Mouse (Mus musculus): ENCODE data around the gene Rab6a.

Rab6a gene

DNA sequence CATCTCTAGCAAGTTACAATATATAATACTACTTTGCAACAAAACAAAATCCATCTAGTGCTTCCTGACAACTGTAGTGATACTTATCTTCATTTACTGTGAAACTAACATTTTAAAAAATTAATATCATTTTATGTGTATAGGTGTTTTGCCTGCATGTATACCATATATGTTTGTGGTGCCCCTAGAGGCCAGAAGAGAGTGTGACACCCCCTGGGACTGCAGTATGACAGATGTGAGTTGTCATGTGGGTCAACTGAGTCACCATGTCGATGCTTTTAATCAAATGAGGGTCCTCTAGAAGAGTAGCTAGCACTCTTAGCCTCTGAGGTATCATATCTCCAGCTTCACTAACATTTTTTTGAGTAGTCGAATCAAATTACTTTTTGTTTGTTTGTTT is 15.1 kb downstream of the Rab6a start:
- peak; percentile 56 for DNase-seq (ENCODE audit: low read depth, low spot score)

DNA sequence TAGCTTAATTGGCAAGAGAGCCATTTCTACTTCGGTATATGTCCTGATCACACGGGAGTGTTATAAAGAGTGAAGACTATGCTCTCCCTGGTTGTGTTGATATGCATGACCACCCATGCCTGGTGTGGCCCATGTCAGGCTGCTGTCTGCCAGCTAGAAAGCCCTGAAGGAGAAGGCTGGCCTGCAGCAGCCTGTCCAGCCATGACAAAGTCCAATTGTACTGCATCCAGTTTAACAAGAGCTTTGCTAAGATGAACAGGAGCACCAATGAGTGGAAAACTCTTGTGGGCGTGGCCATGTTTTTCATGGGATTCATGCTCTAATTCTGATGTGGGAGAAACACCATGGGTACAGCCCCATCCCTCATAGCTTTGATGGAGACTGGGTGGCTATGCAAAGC is 17.3 kb downstream of the Rab6a start:
- DNase-seq (ENCODE audit: low read depth, low spot score) = no peak

DNA sequence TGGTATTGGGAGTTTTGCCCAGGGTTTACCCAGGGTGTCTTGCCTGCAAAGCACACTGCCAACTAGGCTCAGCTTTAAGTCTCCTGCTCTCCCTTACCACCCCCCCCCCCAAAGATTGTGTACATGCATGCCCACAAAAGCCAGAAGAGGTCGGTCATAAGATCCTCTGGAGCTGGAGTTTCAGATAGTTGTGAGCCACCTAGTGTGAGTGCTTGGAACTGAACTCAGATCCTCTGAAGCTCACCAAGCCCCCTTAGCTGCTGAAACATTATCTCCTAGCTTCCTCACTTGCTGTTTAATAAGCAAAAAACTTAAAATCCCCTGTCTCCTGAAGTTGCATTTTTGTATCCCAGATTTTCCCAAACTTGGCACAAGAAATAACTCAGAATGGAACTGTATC is 30.4 kb downstream of the Rab6a start:
- peak; percentile 57 for DNase-seq (ENCODE audit: low read depth, low spot score)

DNA sequence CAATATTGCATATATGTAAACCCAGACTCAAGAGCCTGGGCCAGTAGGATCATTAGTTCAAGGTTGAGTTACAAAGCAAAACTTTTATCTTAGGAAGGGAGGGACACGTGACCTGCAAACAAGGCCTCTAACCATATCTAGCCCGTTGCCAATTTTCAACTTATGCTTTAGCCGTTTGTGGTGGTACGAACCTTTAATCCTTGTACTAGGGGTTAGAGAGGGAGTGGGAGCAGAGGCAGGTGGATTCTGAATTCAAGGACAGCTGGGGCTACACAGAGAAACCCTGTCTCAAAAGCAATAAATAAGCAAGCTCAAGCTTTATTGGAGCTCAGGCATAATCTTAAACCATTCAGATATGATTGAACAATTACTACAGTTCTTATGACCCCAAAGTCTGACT is 35.2 kb downstream of the Rab6a start:
- DNase-seq (ENCODE audit: low read depth, low spot score) = no peak

DNA sequence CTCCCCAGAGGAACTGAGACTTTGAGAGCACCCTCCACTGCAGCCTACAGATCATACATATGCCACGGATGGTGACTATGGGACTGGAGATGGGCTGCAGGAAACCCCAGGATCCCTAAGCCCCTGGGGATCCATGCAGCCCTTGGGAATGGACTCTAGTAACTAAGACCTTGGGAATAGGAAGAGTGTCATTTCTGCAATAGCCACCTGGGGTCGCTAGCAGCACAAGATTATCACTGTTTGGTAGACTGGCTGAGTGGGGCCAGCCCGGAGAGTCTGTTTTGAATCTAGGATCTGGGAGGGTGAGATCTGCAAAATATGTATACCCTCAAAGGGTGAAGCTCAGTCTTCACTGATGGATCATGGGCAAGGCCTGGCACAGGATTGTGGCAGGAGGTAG is 37.9 kb downstream of the Rab6a start:
- DNase-seq (ENCODE audit: low read depth, low spot score) = peak; percentile 64

DNA sequence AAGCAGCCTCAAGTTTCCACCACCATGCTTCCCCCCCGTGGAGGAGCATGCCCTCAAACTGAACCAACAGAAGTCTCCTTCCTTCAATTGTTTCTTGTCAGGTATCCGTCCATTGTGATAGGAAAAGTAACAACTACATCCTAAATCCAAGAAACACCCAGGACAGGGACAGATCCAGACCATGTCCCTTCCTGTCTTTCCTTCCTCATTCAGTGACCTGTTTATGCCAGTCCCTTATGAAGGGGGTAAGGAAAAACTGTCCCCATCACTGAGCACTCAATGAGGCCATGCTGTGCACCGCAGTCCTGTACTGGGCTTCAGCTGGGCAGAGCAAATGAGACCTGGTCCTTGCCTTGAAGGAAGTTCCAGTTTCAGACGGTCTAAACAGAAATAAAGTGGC is 41.9 kb downstream of the Rab6a start:
- DNase-seq (ENCODE audit: low read depth, low spot score) = no peak

DNA sequence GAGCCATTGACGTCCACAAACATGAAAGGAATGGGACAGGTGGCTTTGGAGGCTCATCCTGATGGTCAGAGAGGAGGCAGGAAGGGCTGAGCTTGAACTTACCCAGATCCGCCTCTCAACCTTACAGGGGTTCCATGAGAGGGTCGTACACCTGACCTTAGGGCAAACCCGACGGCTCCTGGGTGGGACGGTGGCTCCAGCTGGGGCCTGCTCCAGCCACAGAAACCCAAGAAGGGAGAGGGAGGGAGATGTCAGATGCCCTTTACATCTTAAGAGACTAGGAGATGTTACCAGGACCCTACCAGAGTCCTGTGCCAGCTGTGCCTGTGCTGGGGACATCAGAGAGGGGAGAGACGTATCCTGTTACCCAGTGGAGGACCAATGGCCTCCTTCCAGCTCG is 42.6 kb downstream of the Rab6a start:
- no peak for DNase-seq (ENCODE audit: low read depth, low spot score)

DNA sequence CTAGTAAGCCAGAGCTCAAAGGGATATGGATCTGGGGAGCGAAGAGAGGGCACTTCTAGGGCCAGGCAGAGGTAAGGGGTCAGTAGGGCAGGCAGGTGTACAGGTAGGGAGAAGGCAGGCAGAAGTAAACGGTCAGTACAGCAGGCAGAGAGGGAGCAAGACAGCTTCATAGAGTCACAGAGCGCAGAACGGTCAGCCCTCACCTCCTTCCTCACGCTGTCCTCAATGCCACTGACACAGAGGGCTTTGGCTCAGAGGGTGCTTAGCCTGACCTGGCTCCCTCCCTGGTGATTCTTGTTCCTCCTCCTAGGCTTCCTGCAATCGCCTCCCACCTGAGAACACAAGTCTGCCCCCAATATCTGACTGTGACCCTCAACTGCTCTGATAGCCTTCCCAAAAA is 43.2 kb downstream of the Rab6a start:
- DNase-seq (ENCODE audit: low read depth, low spot score) = no peak

DNA sequence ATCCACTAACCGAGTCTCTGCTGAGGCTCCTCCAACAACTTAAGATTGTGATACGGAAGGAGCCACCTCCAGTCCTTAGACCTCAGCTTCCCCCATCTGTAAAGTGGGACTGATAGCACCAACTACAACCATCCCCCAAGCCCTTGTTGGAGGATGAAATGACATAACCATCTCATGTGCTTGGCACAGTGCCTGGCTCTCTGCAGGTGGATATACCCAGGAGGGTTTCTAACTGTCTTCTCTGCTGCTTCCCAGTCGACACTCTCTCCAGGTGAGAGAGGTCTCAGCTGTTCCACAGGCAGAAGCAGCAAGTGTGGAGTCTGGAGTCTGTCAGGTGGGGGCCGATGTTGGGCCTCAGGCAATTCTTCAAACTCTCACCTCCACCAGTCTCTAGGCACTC is 43.8 kb downstream of the Rab6a start:
- no peak for DNase-seq (ENCODE audit: low read depth, low spot score)

DNA sequence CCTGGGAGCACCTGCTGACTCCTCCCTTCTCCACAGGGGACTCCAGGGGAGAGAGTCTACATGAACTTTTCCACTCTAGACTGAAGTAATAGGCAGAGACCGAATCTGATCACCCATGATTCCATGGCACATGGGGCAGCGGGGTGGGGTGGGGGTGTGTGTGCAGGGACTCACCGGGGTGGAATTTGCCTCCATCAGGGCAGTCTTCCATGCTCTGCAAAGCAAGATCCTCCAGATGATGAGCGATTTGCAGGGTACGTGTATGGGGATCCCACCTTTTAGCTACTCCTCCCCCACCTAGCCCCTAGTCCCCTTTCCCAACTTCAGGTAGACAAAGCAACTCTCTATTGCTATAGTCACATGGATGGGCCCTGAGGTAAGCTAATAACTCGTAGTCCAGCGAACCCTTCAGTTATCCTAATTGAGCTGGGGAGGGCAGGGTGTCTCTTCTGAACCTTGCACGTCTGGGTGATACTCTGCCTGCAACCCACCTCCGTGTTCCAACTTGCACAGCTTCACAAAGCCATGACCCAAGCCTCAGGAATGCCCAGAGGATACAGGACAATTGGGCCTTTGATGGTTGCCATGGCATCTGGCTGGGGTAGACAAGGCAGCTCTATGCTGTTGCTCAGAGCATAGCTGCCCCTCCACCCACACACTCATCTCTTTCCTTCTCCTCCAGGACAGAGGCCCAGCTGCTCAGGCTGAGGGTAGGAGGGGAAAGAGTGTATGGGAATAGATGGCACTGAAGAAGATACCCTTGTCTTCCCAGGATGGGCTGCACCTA is 46.5 kb downstream of the Rab6a start:
- peak; percentile 66 for DNase-seq (ENCODE audit: low read depth, low spot score)

DNA sequence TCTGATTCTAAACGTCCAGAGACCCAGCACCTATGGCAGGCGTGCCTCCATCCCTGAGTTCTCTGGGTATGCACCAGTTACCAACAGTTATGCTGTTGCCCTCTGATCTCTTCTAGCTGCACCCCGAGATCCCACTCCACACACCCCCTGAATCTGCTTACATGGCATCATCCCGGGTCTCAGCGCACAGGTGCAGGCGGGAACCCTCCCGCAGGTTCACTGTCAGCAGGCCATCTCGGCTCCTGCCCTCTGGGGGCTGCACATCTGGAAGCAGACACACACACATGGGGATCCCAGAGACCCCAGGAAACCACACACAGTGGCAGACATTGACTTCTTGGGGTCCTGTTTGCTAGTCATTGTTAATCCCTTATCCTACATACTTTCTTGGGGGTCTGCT is 47.2 kb downstream of the Rab6a start:
- DNase-seq (ENCODE audit: low read depth, low spot score) = no peak

DNA sequence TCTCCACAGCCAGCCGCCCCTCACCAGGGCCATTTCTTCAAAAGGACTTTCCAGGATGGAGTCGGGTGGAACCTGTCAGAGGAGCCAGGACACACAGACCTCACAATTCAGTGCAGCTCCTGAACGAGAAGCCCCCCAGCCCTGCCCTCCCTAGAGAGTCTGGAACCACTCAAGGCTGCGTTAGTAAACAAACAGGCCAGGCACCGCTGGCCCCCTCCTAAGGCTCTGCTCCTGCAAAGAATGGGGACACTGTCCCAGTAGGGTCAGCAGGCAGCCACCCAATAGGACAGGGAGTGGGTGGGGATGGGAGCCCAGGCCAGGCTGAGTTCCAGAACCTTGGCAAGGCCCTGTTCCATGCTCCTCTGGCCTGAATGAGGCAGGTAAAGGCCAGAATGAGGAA is 49.5 kb downstream of the Rab6a start:
- no peak for DNase-seq (ENCODE audit: low read depth, low spot score)

DNA sequence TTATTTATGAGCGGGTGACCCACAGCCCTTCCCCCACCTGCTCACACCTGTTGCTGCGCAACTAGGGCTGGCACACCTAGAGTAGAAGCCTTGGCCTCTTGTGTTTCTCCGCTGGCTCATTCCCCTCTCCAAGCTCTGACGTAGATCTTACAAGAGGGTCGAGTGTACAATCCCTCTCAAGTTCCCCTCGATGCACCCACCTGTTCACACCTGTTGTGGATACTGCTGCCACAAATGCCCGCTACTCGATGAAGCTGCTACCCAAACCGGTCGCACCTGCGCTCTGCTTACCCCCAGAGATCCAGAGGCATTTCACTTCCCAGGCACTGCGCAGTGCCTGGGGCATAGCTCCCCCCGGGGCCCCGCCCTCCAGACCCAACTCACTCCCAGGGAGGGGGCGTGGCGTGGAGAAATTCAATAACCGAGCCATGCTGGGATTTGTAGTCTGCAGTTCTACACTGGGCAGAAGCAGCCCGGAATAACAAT is 50.9 kb downstream of the Rab6a start:
- no peak for DNase-seq (ENCODE audit: low read depth, low spot score)

DNA sequence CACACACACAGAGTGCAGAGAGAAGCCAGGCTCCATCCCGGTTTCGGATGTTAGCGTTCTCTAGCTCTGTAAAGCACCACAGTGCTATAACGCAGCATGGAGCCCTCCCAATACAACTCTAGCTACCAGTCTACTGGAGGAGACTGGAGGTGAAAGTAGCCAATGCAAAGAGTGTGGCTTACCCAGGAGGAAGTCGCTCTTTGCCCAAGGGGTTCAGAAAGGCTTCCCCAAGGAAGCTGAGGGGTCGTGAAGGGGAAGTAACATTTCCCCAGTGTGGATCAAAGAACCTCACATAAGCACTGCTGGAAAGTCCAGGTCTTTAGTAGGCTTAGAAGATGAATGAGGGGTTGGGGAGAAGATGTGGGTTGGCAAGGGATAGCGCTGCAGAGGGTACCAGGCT is 54.1 kb downstream of the Rab6a start:
- DNase-seq (ENCODE audit: low read depth, low spot score) = no peak

DNA sequence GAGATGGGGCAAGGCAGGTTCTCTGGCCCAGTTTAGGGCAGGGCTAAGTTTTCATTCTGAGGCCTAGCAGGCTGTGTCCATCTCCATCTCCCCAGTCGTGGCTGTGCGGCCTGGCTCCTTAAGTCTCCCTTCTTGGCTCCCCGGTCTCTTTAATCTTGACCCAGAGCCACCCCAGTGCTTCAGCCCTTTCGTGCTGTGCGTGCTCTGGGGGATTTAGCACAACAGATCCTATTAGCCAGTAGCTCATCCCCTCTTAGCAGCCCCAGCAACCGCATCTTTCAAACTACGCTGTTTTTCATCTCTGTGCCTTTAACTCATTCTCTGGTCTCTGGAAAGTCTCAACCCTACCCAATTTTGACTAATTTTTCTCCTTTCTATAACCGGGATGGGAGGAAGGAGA is 55.0 kb downstream of the Rab6a start, which contains the start of gene Plekhb1:
TSS of gene Plekhb1 (minus strand) at position 184 of the 400 bp plus-strand sequence.
- DNase-seq (ENCODE audit: low read depth, low spot score) = no peak

DNA sequence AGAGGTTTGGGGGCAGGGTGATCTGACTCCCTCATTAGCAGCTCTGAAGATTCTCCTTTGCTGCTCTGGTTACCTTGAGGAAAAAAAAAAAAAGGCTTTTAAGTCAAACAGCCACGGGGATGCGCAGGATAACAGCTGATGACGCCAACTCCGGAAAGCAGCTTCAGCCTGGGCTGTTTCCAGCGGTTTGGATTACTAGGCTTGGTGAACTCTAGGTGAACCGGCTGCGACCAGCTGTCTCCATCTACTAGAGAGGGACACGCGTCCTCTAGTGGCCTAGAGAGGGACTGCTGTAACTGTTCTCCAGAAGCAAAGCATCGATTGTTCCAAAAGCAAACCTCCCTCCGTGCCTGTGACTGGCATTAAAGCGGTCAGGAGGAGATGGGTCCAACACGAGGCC is 56.0 kb downstream of the Rab6a start:
- peak; percentile 97 for DNase-seq (ENCODE audit: low read depth, low spot score)

DNA sequence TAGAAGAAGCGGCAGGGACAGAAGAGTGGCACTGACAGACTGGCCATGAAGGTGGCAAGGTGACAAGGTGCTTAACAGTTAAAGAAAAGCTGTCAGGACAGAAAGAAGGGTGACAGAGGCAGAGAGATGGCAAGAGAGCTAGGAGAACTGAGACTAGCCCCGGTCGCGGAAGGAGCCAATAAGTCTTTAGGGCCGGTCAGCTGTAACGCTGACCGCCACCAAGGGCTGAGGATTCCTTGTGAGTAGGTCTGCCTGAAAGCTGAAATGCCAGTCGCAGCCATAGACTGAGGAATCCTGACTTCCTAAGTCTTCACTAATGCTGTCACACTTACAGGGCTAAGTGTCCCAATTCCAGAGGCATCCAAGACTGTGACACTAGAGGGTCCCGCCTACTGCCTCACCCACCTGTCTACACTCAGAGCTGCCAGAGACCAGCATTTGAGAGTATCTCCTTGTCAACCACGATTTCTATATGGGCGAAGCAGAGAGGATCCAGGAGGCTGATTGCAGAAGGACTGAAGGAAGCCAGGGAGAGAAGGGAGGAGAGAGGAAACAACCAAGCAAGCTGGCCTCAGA is 56.6 kb downstream of the Rab6a start:
- no peak for DNase-seq (ENCODE audit: low read depth, low spot score)

DNA sequence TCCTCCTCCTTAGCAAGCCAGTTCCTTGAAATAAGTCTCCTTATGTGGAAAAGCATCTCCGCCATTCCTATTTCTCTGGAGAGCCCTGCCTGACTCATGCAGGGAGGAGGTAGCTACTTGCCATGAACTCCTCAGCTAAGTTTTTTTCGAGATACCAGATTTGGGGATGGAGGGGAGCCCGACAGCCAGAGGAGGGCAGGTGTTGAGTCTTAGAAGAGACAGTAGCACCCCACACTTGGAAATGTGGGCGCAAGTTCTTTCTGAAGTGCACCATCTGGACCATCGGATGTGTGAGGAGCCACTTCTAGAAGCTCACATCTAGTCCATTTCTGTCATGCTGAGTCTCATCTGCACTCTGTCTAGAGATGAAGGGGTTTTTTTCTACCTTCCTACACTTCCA is 63.4 kb downstream of the Rab6a start:
- no peak for DNase-seq (ENCODE audit: low read depth, low spot score)

DNA sequence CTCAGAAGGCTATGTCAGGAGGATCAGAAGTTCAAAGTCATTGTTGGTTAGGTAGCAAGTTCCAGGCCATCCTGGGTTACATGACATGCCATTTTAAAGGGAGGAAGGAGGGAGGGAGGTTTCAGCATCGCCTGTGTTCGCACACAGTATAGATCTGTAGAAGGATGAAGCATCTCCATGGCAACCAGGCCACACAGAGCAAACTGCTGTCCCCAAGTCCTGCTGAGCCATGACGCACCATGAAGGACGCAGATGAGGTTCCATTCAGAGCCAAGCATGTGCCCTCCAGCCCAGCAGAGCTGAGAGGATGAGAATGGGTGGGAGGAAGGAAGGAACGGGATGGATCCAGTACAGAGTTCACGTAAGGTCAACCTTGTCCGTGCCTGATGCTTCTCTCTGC is 66.2 kb downstream of the Rab6a start:
- no peak for DNase-seq (ENCODE audit: low read depth, low spot score)

DNA sequence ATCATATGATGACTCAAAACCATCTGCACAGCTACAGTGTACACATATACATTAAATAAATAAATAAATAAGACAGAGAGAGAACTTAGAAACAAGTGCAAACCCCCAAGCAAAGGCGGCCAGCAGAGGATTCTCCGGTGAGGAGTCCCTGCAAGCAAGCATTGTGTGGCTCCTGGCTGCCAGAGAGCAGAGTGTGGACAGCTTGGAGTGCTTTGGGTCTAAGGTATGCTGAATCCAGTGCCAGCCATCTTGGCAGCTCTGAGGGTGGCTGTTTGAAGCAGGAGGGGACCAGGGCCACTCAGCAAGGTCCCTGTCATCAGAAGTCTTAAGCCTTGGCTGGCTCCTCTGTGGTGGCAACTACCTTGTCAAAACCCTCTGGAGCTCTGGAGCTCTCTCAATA is 67.7 kb downstream of the Rab6a start:
- DNase-seq (ENCODE audit: low read depth, low spot score) = no peak

DNA sequence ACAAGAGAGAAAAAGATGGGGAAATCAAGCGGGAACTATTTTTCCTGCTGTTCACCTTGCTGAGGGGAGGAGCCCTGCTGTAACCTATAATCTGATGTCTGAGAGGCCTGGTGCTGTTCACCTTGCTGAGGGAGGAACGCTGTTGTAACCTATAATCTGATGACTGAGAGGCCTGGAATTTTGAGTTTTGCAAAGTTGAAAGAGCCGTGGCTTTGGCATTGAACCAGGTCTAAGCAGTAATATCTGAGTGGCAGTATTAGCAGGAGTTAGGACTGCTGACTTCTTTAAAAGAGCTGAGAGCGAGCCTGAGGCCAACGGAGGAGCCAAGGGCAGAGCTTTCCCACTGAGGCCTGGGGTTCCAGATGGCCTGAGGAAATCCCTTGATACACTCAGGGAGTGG is 70.8 kb downstream of the Rab6a start:
- peak; percentile 41 for DNase-seq (ENCODE audit: low read depth, low spot score)

DNA sequence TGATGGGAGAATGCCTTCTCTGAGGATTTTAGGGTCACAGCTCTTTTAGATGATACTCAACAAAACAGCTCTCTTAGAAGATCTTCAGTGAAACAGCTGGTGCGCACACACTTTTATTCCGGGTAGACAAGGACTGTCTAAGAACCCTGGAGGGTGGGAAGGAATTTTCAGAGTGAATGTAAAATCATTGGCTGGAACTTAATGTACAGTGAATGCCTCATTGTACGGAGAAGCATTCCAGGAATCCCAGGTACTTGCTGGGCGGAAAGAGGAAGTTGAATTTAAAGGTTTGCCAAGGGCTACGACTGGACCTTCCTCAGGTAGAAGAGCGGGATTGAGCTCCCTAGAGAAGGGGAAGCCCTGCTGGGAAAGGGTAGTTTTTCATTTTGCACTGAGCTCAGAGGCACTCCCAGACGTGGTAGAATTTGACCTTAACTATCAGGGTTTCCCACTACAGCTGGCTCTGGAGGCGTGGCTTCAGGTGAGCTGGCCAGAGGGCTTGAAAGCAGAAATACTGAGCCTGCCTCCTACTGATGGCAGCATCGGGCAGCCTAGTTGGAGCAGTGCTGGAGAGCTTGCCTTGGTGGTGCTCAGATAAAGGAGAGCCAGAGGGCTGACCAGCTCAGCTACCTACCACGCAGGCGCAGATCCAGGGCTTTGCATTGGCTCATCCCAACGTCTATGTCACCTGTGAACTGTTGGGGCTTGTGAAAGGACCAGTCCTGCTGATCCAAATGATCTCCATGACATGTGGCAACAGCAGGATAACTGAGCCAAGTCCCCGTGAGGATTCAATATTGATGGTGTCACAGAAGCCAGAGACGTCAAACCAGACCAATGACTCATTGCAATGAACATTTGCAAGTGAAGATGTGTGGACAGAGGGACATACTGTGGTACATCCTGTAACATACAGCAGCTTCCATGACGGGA is 72.0 kb downstream of the Rab6a start:
- no peak for DNase-seq (ENCODE audit: low read depth, low spot score)
